Mouse (Mus musculus) heart, postnatal 0 days (tissue): ENCODE results near the gene Tmeff2. TPM values are rescaled to one million over a fixed set of nuclear protein-coding genes. Genes with fewer than 3 reads are reported as not detected.

Experiments used
- ATAC-seq: fragments of 200-750 bp; cut with Nextera tagmentation; 2 replicates; pipeline ENCODE4 v1.8.0; 2017; ENCODE audit warnings: low read depth, moderate number of reproducible peaks, moderate library complexity; ENCODE audit not compliant: insufficient read depth
- DNase-seq: peaks from one replicate; pipeline ENCODE4 v3.0.0-alpha.2; 2016; ENCODE audit warnings: low spot score
- H3K27ac ChIP-seq: fragments of 300-500 bp; sonication (generic); 2 replicates; pipeline ENCODE4 v1.5.1; 2014; ENCODE audit warnings: low read depth, mild to moderate bottlenecking
- H3K27me3 ChIP-seq: fragments of 300-500 bp; sonication (generic); 2 replicates; pipeline ENCODE4 v1.6.1; 2014; ENCODE audit warnings: low read length, mixed read lengths; ENCODE audit not compliant: control insufficient read depth, insufficient read depth
- H3K36me3 ChIP-seq: fragments of 300-500 bp; sonication (generic); replicated peaks from 2 replicates; pipeline ENCODE4 v1.6.1; 2014; ENCODE audit warnings: low read length, mixed read lengths; ENCODE audit not compliant: control insufficient read depth, insufficient read depth
- H3K4me1 ChIP-seq: fragments of 300-500 bp; sonication (generic); 2 replicates; pipeline ENCODE4 v1.6.1; 2014; ENCODE audit warnings: antibody characterized with exemption; ENCODE audit not compliant: control insufficient read depth, insufficient read depth
- H3K4me2 ChIP-seq: fragments of 300-500 bp; sonication (generic); 2 replicates; pipeline ENCODE4 v1.6.1; 2014; ENCODE audit warnings: low read depth, mild to moderate bottlenecking, low read length, moderate library complexity
- H3K4me3 ChIP-seq: fragments of 300-500 bp; sonication (generic); 2 replicates; pipeline ENCODE4 v1.5.1; 2014; ENCODE audit warnings: low read depth, low read length
- H3K9ac ChIP-seq: fragments of 300-500 bp; sonication (generic); replicated peaks from 2 replicates; pipeline ENCODE4 v1.6.1; 2014; ENCODE audit warnings: low read depth, low read length, mixed read lengths
- H3K9me3 ChIP-seq: fragments of 300-500 bp; sonication (generic); replicated peaks from 2 replicates; pipeline ENCODE4 v1.6.1; 2016; ENCODE audit warnings: low read length; ENCODE audit not compliant: control insufficient read depth
- CTCF ChIP-seq: IDR thresholded peaks from 2 replicates; pipeline ENCODE4 v1.5.1; 2016; ENCODE audit warnings: antibody characterized with exemption, control low read depth, low read depth
- EP300 ChIP-seq: IDR thresholded peaks from 2 replicates; pipeline ENCODE4 v1.6.1; 2016; ENCODE audit warnings: antibody characterized with exemption, low read depth
- WGBS: fragments of 180-500 bp; shearing (Covaris S2); extraction: QIAGEN DNeasy Blood & Tissue Kit; methylation state at CpG from one replicate; pipeline ENCODE4 v1.1.7; 2014; 5-methylcytosine and 5-hydroxymethylcytosine counted together
- polyA plus RNA-seq: library from polyadenylated mRNA; unstranded; fragments of >200 nt; fragmentation: Nextera tagmentation; extraction: Ambion mirVana; gene quantifications from 2 replicates; pipeline ENCODE4 v1.2.1, GENCODE M21; 2015
- total RNA-seq: library from RNA; depleted of rRNA; stranded (reverse); fragments of >200 nt; gene quantifications from 2 replicates; pipeline ENCODE4 v1.2.3, GENCODE M21; 2014; ENCODE audit warnings: low replicate concordance

Gene Tmeff2
- total and polyA plus RNA-seq, 2 experiments from 2014 or later: 0.23 to 0.51 TPM

DNA sequence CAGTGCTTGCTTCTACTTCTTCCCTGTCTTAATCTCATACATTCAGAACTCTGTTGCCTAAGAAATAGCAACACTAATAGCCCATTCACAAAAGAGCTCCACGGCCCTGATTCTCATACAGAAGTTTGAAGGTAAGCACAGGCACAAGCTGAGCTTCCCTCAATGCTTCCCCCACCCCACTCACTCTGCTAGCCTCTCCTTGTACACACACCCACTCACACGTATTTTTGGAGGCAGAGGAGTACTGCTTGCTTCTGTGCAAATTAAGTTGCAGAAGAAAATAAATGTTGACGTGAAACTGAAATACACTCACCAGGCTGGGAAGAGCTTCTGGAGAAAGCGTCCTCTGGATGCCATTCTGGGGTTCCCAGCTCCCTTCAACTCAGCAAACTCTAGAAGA is 80.1 kb downstream of the Tmeff2 start:
- H3K36me3 ChIP-seq: no peaks in the 10 kb centered on the region
- no peak for DNase-seq
- no peak overlapping the region for H3K4me2 ChIP-seq
- H3K9ac ChIP-seq: no peak overlapping the region
- TF ChIP-seq CTCF (no peak), EP300 (no peak)
- H3K9me3 ChIP-seq: no peaks in the 10 kb centered on the region
- 68% methylated on average over 4 of the region's 4 CpGs for WGBS
- H3K27me3 ChIP-seq: no peaks in the 10 kb centered on the region
- no peak for ATAC-seq
- no peak overlapping the region for H3K27ac ChIP-seq
- no peaks in the 10 kb centered on the region for H3K4me1 ChIP-seq
- H3K4me3 ChIP-seq: no peak overlapping the region

DNA sequence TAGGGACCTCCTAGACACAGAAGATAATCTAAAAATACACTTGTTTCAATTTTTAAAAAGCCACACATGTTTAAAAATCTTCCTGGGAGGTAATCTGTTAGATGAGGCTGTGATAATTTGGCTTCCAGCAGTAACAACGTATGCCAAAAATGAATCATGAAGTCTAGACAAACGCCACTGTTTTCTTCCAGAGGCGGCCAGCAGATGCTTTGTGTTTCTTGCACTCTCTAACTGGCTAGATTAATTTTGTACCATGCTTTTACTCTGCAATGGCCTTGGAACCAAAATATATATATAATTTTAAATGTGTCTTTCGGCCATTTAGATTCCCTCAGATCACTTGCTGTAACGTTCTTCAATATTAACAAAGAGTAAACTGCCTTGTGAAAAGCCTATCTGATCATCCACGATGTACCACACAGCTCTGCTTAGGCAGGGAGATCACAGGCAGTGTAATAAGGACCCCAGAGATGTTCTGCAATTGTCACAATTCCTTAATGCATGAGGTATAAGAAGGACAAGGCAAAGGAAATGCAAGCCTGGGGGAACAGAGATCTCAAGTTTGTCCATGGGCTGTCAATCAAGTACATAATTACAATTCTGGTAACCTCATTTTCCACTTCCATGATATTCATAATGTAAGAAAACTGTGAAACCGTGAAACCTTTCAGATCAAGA is 80.8 kb downstream of the Tmeff2 start:
- WGBS: 75% methylated on average over 7 of the region's 7 CpGs
- no peak overlapping the region for H3K27ac ChIP-seq
- no peaks in the 10 kb centered on the region for H3K9me3 ChIP-seq
- no peaks in the 10 kb centered on the region for H3K27me3 ChIP-seq
- no peak overlapping the region for H3K4me3 ChIP-seq
- no peak overlapping the region for H3K9ac ChIP-seq
- H3K4me1 ChIP-seq: no peaks in the 10 kb centered on the region
- DNase-seq: no peak
- H3K36me3 ChIP-seq: no peaks in the 10 kb centered on the region
- no peak overlapping the region for H3K4me2 ChIP-seq
- no peak for ATAC-seq
- TF ChIP-seq CTCF: no peak
- TF ChIP-seq EP300: no peak

DNA sequence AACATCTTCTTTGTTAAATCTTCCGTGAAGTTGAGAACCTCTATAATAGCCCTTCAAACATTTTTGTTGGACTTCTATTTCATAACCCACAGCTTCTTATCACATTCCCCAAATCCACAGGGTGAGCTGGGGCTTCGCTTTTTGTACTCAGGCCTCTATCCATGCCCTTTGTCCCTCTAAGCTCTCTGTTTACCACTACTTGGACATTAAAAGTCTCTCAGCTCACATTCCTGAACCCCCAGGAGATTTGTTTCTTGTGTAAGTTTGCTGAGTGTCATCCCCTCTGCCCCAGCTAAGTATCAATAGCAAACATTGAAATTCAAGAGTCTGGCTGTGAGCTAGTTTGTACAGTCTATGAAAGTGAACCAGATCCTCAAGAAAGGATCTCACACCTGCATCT is 90.2 kb downstream of the Tmeff2 start:
- Histone ChIP-seq H3K27ac (no peak overlapping the region), H3K4me3 (no peak overlapping the region), H3K27me3 (no peaks in the 10 kb centered on the region), H3K4me1 (no peaks in the 10 kb centered on the region), H3K36me3 (no peaks in the 10 kb centered on the region), H3K4me2 (no peak overlapping the region), H3K9ac (no peak overlapping the region), H3K9me3 (no peaks in the 10 kb centered on the region)
- no peak for TF ChIP-seq CTCF
- TF ChIP-seq EP300: no peak
- no peak for ATAC-seq
- no peak for DNase-seq
- 68% methylated on average over 2 of the region's 2 CpGs for WGBS

DNA sequence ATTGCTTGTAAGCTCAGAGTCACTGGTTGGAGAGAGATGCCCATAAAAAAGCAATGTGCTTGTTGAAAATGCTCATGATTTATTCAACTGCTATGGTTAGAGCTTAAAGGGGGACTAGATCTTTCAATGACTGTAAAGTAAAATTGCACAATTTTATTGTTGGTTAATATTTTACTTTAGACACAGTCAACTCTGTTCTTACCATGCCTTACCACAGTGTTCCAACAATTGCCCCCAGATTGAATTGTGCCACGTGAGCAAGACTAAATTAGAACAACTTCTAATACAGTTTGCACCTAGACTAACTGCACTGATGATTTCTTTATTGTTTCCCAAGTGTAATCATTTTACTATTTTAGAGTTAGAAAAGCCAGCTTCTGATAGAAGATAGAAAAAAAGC is 94.1 kb downstream of the Tmeff2 start:
- WGBS: 81% methylated on average over 1 of the region's 1 CpGs

DNA sequence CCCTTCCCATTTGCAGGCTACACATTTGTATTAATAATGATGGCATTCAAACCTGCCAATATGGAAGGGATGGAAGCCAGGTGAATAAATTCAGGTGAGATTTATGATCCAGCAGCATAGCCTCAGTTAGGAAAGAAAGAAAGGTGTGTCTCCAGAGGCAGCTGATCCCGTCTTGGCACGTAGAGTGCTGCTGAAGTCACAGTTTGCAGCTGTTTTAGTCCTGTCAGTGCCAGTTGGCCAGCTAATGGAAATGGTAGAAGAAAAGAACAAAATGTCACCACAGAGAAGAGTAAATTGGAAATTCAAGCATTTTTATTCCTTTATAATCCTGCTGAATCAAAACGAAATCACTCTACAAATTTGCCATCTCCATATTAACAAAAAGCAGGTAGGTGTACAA is 99.3 kb downstream of the Tmeff2 start:
- Histone ChIP-seq H3K4me2 (no peak overlapping the region), H3K27ac (no peak overlapping the region), H3K9ac (no peak overlapping the region), H3K9me3 (no peaks in the 10 kb centered on the region), H3K4me1 (no peaks in the 10 kb centered on the region), H3K27me3 (no peaks in the 10 kb centered on the region), H3K36me3 (no peaks in the 10 kb centered on the region), H3K4me3 (no peak overlapping the region)
- TF ChIP-seq EP300: no peak
- TF ChIP-seq CTCF: no peak
- ATAC-seq (no peak), DNase-seq (no peak)
- WGBS: 81% methylated on average over 3 of the region's 3 CpGs

More for the DNA sequence above, 94.1 kb downstream of the Tmeff2 start:
- no peak overlapping the region for H3K9ac ChIP-seq
- H3K4me3 ChIP-seq: no peak overlapping the region
- H3K4me1 ChIP-seq: no peaks in the 10 kb centered on the region
- ATAC-seq: no peak
- H3K27me3 ChIP-seq: no peaks in the 10 kb centered on the region
- H3K27ac ChIP-seq: no peak overlapping the region
- no peaks in the 10 kb centered on the region for H3K9me3 ChIP-seq
- no peak for DNase-seq
- no peak overlapping the region for H3K4me2 ChIP-seq
- no peak for TF ChIP-seq CTCF
- TF ChIP-seq EP300: no peak
- H3K36me3 ChIP-seq: no peaks in the 10 kb centered on the region

DNA sequence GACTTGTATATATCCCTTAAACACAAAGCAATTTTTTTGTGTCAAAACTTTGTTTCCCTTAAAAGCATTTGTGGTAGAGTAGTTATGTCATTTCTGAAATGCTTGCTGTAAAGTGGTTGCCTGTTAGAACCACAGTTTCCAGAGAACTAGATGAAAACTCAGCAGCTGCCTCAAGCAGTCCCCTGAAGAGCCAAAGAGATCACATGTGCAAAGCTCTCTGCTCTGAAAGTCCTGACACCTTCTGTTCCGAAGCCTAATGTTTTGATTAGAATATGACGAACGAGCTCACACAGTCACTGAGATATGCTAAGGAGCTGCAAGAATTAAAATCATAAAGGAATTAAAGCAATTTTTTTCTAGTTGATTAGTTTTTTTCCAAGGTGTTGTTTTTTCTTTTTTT is 107.9 kb downstream of the Tmeff2 start:
- Histone ChIP-seq H3K4me2 (no peak overlapping the region), H3K27ac (no peak overlapping the region), H3K36me3 (no peaks in the 10 kb centered on the region), H3K4me3 (no peak overlapping the region), H3K9ac (no peak overlapping the region), H3K27me3 (no peaks in the 10 kb centered on the region), H3K9me3 (no peaks in the 10 kb centered on the region), H3K4me1 (no peaks in the 10 kb centered on the region)
- TF ChIP-seq CTCF: no peak
- TF ChIP-seq EP300: no peak
- no peak for ATAC-seq
- WGBS: 48% methylated on average over 3 of the region's 3 CpGs
- DNase-seq: no peak
